Mouse (Mus musculus): Measurements from ENCODE around the gene 2310007B03Rik.

2310007B03Rik gene

DNA sequence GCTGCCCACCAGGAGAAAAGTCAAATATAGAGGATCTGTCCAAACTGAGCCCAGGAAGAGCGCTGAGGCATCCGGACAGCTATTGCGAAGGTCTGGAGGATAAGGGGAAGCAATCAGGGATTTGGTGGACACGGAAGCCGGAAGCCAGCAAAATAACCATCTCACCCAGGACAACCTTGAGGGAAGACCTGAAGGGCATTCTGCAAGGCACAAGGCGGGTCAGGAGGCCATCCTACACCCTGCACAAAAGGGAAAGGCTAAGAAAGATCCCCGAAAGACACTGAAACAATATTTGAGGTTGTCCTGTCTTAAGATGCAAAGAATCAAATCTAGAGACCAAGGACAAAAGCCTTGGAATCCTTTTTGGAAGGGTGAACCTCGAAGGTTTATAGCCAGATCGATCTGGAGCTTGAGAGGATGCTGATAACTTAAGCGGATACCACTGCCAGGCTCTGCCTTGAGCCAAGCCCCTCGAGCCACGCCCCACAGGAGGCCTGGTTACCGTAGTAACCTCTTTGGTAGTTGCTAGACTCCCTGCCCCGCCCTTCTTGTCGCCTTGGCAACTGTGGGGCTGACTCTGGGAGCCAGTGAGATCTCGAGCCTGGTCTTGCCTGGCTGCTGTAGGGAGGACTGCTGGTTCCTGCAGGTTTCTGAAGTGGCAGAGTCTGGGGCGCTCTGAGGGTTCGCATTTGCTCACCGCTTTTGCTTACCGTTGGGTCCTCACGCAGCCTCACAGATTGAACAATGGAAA lies 45.9 kb downstream of the 2310007B03Rik start:
- ATAC-seq (ENCODE audit: insufficient number of reproducible peaks, low FRiP score, low TSS enrichment): peak; percentile 98

- no peak for ATAC-seq (ENCODE audit: insufficient number of reproducible peaks, low FRiP score, low TSS enrichment)
Observed at GRCm38 (mm10) chr1:93102700-93103099, 58.0 kb downstream of the 2310007B03Rik start.

GRCm38 (mm10) chr1:93101571-93102061 lies 59.1 kb downstream of the 2310007B03Rik start, which contains the start of gene Kif1a:
Gene Kif1a (minus strand): TSS chr1:93101951.
- ATAC-seq (ENCODE audit: insufficient number of reproducible peaks, low FRiP score, low TSS enrichment): peak; percentile 86
